Mouse (Mus musculus) kidney, adult 2 months (tissue): Measurements from ENCODE around the gene Nub1.

Source experiments
- CTCF ChIP-seq: fragments of 200-500 bp; conservative IDR thresholded peaks from 2 replicates; pipeline ENCODE4 v1.5.1; 2011; ENCODE audit warnings: low read depth, mild to moderate bottlenecking, control low read depth, low read length, moderate library complexity, mixed read lengths; ENCODE audit not compliant: insufficient read depth, insufficient read length
- POLR2A ChIP-seq: fragments of 200-500 bp; IDR thresholded peaks from one replicate; pipeline ENCODE4 v1.6.1; 2011; ENCODE audit warnings: low read depth, low read length, control low read depth

DNA sequence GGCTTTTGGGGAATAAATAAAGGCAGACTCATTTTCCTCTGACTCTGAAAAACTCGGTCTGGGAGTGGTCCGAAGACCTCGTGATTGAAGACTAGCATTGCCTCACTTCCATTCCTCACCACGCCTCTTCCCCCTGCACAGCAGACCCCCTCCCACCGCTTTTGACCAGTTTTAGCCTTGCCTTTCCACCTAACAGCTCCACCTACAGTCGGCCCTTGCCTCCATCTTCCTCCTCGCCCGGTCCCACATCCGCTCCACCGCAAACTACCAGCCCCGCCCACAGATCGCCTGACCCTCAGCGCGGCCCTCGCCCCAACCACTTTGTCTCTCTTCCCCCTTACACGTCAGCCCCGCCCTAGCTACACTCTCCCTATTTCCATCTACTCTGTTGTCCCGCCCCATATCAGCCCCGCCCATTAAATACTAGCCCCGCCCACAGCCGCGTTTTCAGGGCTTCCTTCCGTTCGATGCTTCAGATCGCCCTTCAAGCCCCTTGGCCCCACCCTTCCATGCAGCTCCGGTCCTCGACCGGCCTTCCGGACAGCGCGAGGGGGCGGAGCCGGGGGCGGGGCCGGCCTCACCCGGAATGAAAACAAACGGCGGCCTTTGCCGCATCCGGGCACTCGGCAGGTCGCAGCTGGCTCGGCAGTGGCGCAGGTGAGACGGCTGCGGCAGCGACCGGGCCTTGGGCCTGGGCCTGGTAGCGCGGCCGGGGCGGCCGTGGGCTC is at the start of gene Nub1:
- TF ChIP-seq CTCF, result peak; percentile 55
- peak; percentile 74 for TF ChIP-seq POLR2A
